Mouse (Mus musculus) forebrain, embryonic 11.5 days (tissue): ENCODE data around the gene Dcaf12. TPM values are rescaled to one million over a fixed set of nuclear protein-coding genes. Genes with fewer than 3 reads are reported as not detected.
A peak's percentile ranks its signal among the peaks of the same experiment; 100 is the strongest.

Experiments
- ATAC-seq: fragments of 200-750 bp; cut with Nextera tagmentation; replicated peaks from 2 replicates; pipeline ENCODE4 v1.8.0; 2017; ENCODE audit warnings: moderate TSS enrichment; ENCODE audit not compliant: low FRiP score
- DNase-seq: peaks from one replicate; pipeline ENCODE4 v3.0.0-alpha.2; 2017; ENCODE audit warnings: low spot score
- H3K27ac ChIP-seq: fragments of 300-500 bp; sonication (generic); 2 replicates; pipeline ENCODE4 v1.5.1; 2014; ENCODE audit warnings: low read depth, low read length
- H3K27me3 ChIP-seq: fragments of 300-500 bp; sonication (generic); 2 replicates; pipeline ENCODE4 v1.6.1; 2014; ENCODE audit warnings: mild to moderate bottlenecking, low read length, mixed read lengths; ENCODE audit not compliant: control insufficient read depth, insufficient read depth
- H3K36me3 ChIP-seq: fragments of 300-500 bp; sonication (generic); 2 replicates; pipeline ENCODE4 v1.6.1; 2014; ENCODE audit warnings: mild to moderate bottlenecking, low read length, moderate library complexity, mixed read lengths; ENCODE audit not compliant: control insufficient read depth, insufficient read depth
- H3K4me1 ChIP-seq: fragments of 300-500 bp; sonication (generic); replicated peaks from 2 replicates; pipeline ENCODE4 v1.6.1; 2014; ENCODE audit warnings: low read length, mixed read lengths; ENCODE audit not compliant: control insufficient read depth, insufficient read depth
- H3K4me2 ChIP-seq: fragments of 300-500 bp; sonication (generic); 2 replicates; pipeline ENCODE4 v1.6.1; 2014; ENCODE audit warnings: low read depth, mild to moderate bottlenecking, low read length, moderate library complexity, mixed read lengths; ENCODE audit not compliant: severe bottlenecking
- H3K4me3 ChIP-seq: fragments of 300-500 bp; sonication (generic); 2 replicates; pipeline ENCODE4 v1.5.1; 2014; ENCODE audit warnings: low read depth, low read length
- H3K9ac ChIP-seq: fragments of 300-500 bp; sonication (generic); 2 replicates; pipeline ENCODE4 v1.6.1; 2014; ENCODE audit warnings: low read length
- H3K9me3 ChIP-seq: fragments of 300-500 bp; sonication (generic); 2 replicates; pipeline ENCODE4 v1.6.1; 2016; ENCODE audit warnings: low read length, mixed read lengths; ENCODE audit not compliant: control insufficient read depth
- WGBS: fragments of 180-500 bp; shearing (Covaris S2); extraction: QIAGEN DNeasy Blood & Tissue Kit; methylation state at CpG from one replicate; pipeline ENCODE4 v1.1.7; 2014; 5-methylcytosine and 5-hydroxymethylcytosine counted together
- polyA plus RNA-seq: library from polyadenylated mRNA; unstranded; fragments of >200 nt; fragmentation: Nextera tagmentation; extraction: Ambion mirVana; gene quantifications from 2 replicates; pipeline ENCODE4 v1.2.1, GENCODE M21; 2014

Dcaf12 gene
- polyA plus RNA-seq, 1 experiment from 2014 or later: 52.5 TPM

- Histone ChIP-seq H3K4me3 (no peak overlapping the region), H3K9me3 (no peaks in the 10 kb centered on the region), H3K4me2 (no peak overlapping the region), H3K36me3 (peaks cover 3% of the 10 kb centered on the region; the same call in 1 of the 2 replicates), H3K4me1 (no peaks in the 10 kb centered on the region), H3K9ac (no peak overlapping the region), H3K27me3 (no peaks in the 10 kb centered on the region), H3K27ac (no peak overlapping the region)
- 88% methylated on average over 7 of the region's 7 CpGs for WGBS
- DNase-seq (no peak), ATAC-seq (no peak)
Observed at GRCm38 (mm10) chr4:41303671-41304070, 11.0 kb downstream of the Dcaf12 start.

DNA sequence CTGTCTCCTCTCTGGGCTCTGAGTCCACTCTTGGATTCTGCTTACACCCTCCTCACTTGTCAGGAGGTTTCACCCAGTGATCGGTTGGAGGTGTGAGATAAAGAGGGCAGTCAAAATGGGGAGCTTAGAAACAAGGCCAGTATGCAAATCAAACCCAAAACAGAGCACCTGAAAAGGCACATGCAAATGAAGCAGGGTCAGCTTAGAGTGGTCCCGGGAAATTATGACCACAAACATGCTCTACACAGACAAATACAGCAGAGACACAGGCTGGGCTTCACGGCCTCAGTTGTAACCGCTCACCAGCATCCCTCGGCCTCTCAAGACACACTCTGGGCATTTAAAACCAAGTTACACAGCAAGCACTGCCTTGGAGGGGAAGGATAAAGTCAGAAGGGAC, 15.7 kb downstream of the Dcaf12 start:
- Histone ChIP-seq H3K4me1 (no peaks in the 10 kb centered on the region), H3K4me2 (no peak overlapping the region), H3K4me3 (no peak overlapping the region), H3K36me3 (peaks cover 3% of the 10 kb centered on the region; the same call in 1 of the 2 replicates), H3K27me3 (no peaks in the 10 kb centered on the region), H3K9me3 (no peaks in the 10 kb centered on the region), H3K9ac (no peak overlapping the region), H3K27ac (no peak overlapping the region)
- no peak for ATAC-seq
- no peak for DNase-seq
- WGBS: 92% methylated on average over 5 of the region's 5 CpGs

DNA sequence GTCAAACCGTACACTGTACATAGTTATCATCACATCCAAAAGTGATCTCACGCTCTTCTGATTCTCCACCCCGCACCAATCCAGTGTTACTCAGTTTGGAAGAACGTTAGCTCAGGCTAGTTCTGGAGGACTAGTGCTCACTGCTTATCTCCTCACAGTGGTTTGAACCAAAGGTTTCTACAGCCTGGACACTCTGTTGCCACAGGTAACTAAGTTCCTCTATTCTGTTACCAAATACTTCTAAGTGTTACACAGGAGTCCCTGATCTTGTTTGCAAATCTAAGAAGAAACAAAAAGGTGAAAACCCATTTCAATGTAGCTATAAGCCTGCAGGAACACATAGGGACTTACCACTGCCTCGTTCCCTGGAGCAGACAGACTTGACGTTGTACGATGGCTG, 18.7 kb downstream of the Dcaf12 start:
- DNase-seq (no peak), ATAC-seq (no peak)
- Histone ChIP-seq H3K4me2 (no peak overlapping the region), H3K9ac (no peak overlapping the region), H3K27ac (no peak overlapping the region), H3K4me3 (no peak overlapping the region), H3K36me3 (peaks cover 6% of the 10 kb centered on the region; the same call in 1 of the 2 replicates), H3K4me1 (no peaks in the 10 kb centered on the region), H3K27me3 (no peaks in the 10 kb centered on the region), H3K9me3 (no peaks in the 10 kb centered on the region)
- 93% methylated on average over 7 of the region's 7 CpGs for WGBS

DNA sequence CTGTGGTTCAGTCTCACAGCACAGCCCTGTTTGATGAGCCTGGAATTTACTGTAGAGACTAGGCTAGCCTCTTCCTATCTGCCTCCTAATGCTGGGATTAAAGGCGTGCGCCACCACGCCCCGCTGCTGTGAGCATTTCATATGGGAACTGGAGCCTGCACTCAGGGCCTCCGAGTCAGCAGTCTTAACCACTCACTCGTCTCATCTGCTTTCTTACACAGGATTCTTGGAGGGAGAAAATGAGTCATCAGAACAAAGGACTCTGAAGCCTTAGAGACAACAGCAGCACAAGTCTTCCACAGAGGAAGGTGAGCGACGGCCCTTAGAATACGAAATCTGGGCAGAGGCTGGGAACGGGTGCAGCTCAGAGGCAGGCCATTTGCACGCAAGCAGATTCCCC, 19.2 kb downstream of the Dcaf12 start:
- Histone ChIP-seq H3K4me2 (no peak overlapping the region), H3K27me3 (no peaks in the 10 kb centered on the region), H3K9ac (no peak overlapping the region), H3K4me3 (no peak overlapping the region), H3K36me3 (peaks cover 6% of the 10 kb centered on the region; the same call in 1 of the 2 replicates), H3K27ac (no peak overlapping the region), H3K4me1 (no peaks in the 10 kb centered on the region), H3K9me3 (no peaks in the 10 kb centered on the region)
- ATAC-seq (no peak), DNase-seq (no peak)
- WGBS: 94% methylated on average over 11 of the region's 11 CpGs

DNA sequence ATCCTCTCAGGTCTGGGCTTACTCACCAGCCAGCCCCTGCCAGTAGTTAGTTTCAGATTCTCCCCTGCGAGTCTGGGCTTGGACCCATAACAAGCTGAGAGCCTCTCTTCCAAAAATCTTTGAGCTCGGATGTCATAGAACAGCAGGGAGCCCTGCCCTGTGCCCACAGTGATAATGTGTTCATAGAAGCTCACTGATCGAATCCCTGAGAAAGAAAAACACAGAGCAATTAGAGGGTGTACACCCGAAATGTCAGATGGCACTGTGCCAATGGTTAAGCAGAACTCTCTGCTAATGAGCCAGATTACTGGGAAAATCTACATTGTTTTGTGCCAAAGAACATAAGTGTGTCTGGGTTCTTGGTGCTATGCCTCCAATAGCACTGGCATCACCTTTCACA, 20.8 kb downstream of the Dcaf12 start:
- Histone ChIP-seq H3K27ac (peak overlapping the region; percentile 64; the same call in 1 of the 2 replicates), H3K9ac (no peak overlapping the region; the same call in 1 of the 2 replicates), H3K4me2 (no peak overlapping the region), H3K4me3 (no peak overlapping the region), H3K27me3 (no peaks in the 10 kb centered on the region), H3K4me1 (no peaks in the 10 kb centered on the region), H3K9me3 (no peaks in the 10 kb centered on the region), H3K36me3 (peaks cover 3% of the 10 kb centered on the region; the same call in 1 of the 2 replicates)
- ATAC-seq: peak; percentile 64; the same call in 1 of the 2 replicates
- peak; percentile 50 for DNase-seq
- WGBS: 66% methylated on average over 4 of the region's 4 CpGs

DNA sequence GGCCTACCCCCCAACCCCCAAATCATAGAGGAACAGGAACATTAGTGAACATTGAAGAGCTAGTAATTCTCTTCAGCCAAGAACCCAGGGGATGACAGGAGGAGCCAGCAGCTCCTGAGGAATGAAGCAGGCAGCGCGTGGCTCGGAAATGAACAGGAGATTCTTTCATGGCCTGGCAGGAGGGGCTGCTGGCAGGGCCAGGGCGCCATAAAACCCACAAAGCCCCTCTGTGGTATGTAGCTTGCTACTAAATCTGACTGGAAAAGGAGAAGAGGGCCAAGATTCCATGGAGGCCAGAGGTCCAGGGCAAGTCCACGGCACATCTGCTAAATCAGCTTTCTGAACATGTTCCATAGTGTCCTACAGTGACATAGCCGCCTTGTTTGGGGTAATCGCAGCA, 24.9 kb downstream of the Dcaf12 start:
- no peak overlapping the region for H3K9ac ChIP-seq
- no peaks in the 10 kb centered on the region for H3K9me3 ChIP-seq
- H3K4me1 ChIP-seq: no peaks in the 10 kb centered on the region
- no peak overlapping the region for H3K4me2 ChIP-seq
- H3K36me3 ChIP-seq: peaks cover 3% of the 10 kb centered on the region; the same call in 1 of the 2 replicates
- WGBS: 85% methylated on average over 7 of the region's 7 CpGs
- ATAC-seq (no peak), DNase-seq (no peak)
- H3K27ac ChIP-seq: no peak overlapping the region
- no peaks in the 10 kb centered on the region for H3K27me3 ChIP-seq
- H3K4me3 ChIP-seq: no peak overlapping the region

DNA sequence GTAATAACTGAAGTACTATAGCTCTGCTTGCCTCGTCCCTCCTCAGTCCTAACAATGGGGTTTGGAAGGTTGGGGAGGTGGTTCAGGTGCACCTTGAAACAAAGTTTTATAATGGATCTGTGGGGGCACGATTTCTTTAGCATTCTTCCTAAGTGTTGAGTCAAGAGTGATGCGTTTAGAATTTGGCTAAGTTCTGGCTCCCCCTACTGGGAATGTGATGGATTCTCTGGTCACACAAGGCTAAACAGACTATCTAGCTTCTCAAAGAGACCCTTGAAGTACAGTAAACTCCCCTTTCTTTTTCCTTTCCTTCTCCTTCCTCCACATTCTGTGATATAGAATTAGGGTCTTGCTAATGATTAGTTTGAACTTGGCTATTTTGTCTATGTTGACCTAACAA, 28.3 kb downstream of the Dcaf12 start:
- Histone ChIP-seq H3K4me1 (no peaks in the 10 kb centered on the region), H3K27me3 (no peaks in the 10 kb centered on the region), H3K36me3 (no peaks in the 10 kb centered on the region), H3K27ac (no peak overlapping the region), H3K4me2 (no peak overlapping the region), H3K9ac (no peak overlapping the region), H3K9me3 (no peaks in the 10 kb centered on the region), H3K4me3 (no peak overlapping the region)
- ATAC-seq (no peak), DNase-seq (no peak)
- WGBS: 26% methylated on average over 3 of the region's 3 CpGs

- Histone ChIP-seq H3K9ac (no peak overlapping the region), H3K4me2 (no peak overlapping the region), H3K27me3 (no peaks in the 10 kb centered on the region), H3K4me1 (no peaks in the 10 kb centered on the region), H3K4me3 (no peak overlapping the region), H3K27ac (no peak overlapping the region), H3K9me3 (no peaks in the 10 kb centered on the region), H3K36me3 (no peaks in the 10 kb centered on the region)
- ATAC-seq (no peak), DNase-seq (no peak)
- 83% methylated on average over 2 of the region's 2 CpGs for WGBS
Observed at GRCm38 (mm10) chr4:41284087-41284486, 30.6 kb downstream of the Dcaf12 start.

DNA sequence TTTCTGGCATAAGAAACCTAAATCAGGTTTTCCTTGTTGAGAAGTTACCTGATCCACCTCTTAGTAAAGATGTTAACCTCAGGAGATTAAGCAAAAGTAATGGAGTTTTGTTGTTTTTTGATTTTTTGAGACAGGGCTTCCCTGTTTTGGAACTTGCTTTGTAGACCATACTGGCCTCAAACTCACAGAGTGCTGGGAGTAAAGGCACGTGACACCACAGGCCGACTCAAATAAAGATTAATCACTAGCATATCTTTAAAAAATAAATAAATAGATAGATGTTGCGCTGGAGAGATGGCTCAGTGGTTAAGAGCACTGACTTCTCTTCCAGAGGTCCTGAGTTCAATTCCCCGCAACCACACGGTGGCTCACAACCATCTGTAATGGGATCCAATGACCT, 38.8 kb downstream of the Dcaf12 start:
- peak overlapping the region; percentile 84 for H3K27ac ChIP-seq
- no peaks in the 10 kb centered on the region; the same call in 1 of the 2 replicates for H3K36me3 ChIP-seq
- ATAC-seq (no peak), DNase-seq (no peak)
- no peaks in the 10 kb centered on the region for H3K9me3 ChIP-seq
- peak overlapping the region; percentile 92 for H3K9ac ChIP-seq
- H3K4me1 ChIP-seq: peaks cover 3% of the 10 kb centered on the region; the same call in 1 of the 2 replicates
- no peaks in the 10 kb centered on the region for H3K27me3 ChIP-seq
- H3K4me2 ChIP-seq: peak overlapping the region; percentile 61
- H3K4me3 ChIP-seq: peak overlapping the region; percentile 86
- WGBS: 82% methylated on average over 5 of the region's 5 CpGs
